Mouse (Mus musculus) ES-Bruce4 (cell line): Measurements from ENCODE around the gene Slco4c1.

Experiments used
- CTCF ChIP-seq: IDR thresholded peaks from one replicate; pipeline ENCODE4 v1.8.1; 2011; ENCODE audit warnings: low read depth, low read length
- EP300 ChIP-seq: IDR thresholded peaks from 2 replicates; pipeline ENCODE4 v1.6.1; 2011; ENCODE audit warnings: low read depth, low read length; ENCODE audit not compliant: insufficient read depth
- POLR2A ChIP-seq: IDR thresholded peaks from one replicate; pipeline ENCODE4 v1.8.1; 2011; ENCODE audit warnings: low read length; ENCODE audit not compliant: insufficient read depth

GRCm38 (mm10) chr1:96801595-96801994 is 70.4 kb downstream of the Slco4c1 start:
- TF ChIP-seq CTCF: no peak
- TF ChIP-seq EP300: no peak
- TF ChIP-seq POLR2A: no peak
